Mouse (Mus musculus) ES-E14 (cell line): Measurements from ENCODE around the gene Swsap1.

Experiments
- HCFC1 ChIP-seq: IDR thresholded peaks from 2 replicates; pipeline ENCODE4 v1.6.1; 2012; ENCODE audit warnings: low read length, inconsistent platforms, borderline replicate concordance; ENCODE audit not compliant: insufficient read depth
- MAFK ChIP-seq: IDR thresholded peaks from 2 replicates; pipeline ENCODE4 v1.6.1; 2014; ENCODE audit warnings: mild to moderate bottlenecking, low read depth, low read length, inconsistent platforms; ENCODE audit not compliant: insufficient read depth

- TF ChIP-seq HCFC1 (no peak), MAFK (no peak)
These were observed 38.6 kb upstream of the Swsap1 start for GRCm38 (mm10) chr9:21916851-21917492.
